Mouse (Mus musculus) embryonic fibroblast, embryonic 13.5 days (primary cell): ENCODE results near the gene Hkdc1.

Source experiments
- CTCF ChIP-seq: IDR thresholded peaks from 2 replicates; pipeline ENCODE4 v1.5.1; 2011; ENCODE audit warnings: mild to moderate bottlenecking, control low read depth, low read length, moderate library complexity, borderline replicate concordance; ENCODE audit not compliant: insufficient read depth
- POLR2A ChIP-seq: IDR thresholded peaks from 2 replicates; pipeline ENCODE4 v1.6.1; 2011; ENCODE audit warnings: low read depth, mild to moderate bottlenecking, control low read depth, low read length, moderate library complexity

DNA sequence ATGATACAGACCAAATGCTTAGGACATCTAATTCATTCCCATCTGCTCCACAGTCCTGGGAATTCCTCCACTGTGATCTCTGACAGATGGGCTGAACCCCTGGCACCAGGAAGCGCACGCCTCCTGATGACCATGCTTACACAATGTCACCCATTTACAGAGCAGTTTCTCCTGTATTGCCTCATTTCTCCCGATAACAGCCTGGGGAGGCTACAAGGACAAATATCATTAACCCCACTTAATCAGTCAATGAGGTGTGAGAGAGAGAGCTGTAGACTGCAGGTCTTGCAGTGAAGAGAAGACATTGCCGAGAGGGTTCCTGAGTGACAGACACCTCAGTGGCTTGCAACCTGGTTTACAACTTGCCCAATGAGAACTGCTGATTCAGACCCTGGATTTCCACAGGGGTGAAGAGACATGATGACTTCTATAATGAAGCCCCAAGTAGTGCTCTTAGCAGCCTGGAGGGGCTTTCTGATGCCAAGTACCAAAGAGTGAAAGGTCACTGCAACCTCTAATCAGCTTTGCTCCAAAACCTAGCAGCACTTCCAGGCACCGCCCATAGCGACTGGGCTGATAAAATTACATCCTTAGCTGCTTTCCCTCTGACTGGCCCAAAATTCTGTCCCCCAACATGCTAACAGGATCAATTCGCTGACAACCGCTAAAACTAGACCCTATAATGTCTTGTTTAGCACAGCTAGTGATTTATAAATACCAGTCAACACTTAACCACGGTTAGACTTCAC is 78.1 kb downstream of the Hkdc1 start:
- TF ChIP-seq CTCF (no peak), POLR2A (no peak)
